Mouse (Mus musculus) heart, postnatal 0 days (tissue): Measurements from ENCODE around the gene Tgfb2. TPM values are rescaled to one million over a fixed set of nuclear protein-coding genes. Genes with fewer than 3 reads are reported as not detected.

Source experiments
- ATAC-seq: fragments of 200-750 bp; cut with Nextera tagmentation; 2 replicates; pipeline ENCODE4 v1.8.0; 2017; ENCODE audit warnings: low read depth, moderate number of reproducible peaks, moderate library complexity; ENCODE audit not compliant: insufficient read depth
- DNase-seq: peaks from one replicate; pipeline ENCODE4 v3.0.0-alpha.2; 2016; ENCODE audit warnings: low spot score
- H3K27ac ChIP-seq: fragments of 300-500 bp; sonication (generic); 2 replicates; pipeline ENCODE4 v1.5.1; 2014; ENCODE audit warnings: low read depth, mild to moderate bottlenecking
- H3K27me3 ChIP-seq: fragments of 300-500 bp; sonication (generic); 2 replicates; pipeline ENCODE4 v1.6.1; 2014; ENCODE audit warnings: low read length, mixed read lengths; ENCODE audit not compliant: control insufficient read depth, insufficient read depth
- H3K36me3 ChIP-seq: fragments of 300-500 bp; sonication (generic); replicated peaks from 2 replicates; pipeline ENCODE4 v1.6.1; 2014; ENCODE audit warnings: low read length, mixed read lengths; ENCODE audit not compliant: control insufficient read depth, insufficient read depth
- H3K4me1 ChIP-seq: fragments of 300-500 bp; sonication (generic); 2 replicates; pipeline ENCODE4 v1.6.1; 2014; ENCODE audit warnings: antibody characterized with exemption; ENCODE audit not compliant: control insufficient read depth, insufficient read depth
- H3K4me2 ChIP-seq: fragments of 300-500 bp; sonication (generic); 2 replicates; pipeline ENCODE4 v1.6.1; 2014; ENCODE audit warnings: low read depth, mild to moderate bottlenecking, low read length, moderate library complexity
- H3K4me3 ChIP-seq: fragments of 300-500 bp; sonication (generic); 2 replicates; pipeline ENCODE4 v1.5.1; 2014; ENCODE audit warnings: low read depth, low read length
- H3K9ac ChIP-seq: fragments of 300-500 bp; sonication (generic); replicated peaks from 2 replicates; pipeline ENCODE4 v1.6.1; 2014; ENCODE audit warnings: low read depth, low read length, mixed read lengths
- H3K9me3 ChIP-seq: fragments of 300-500 bp; sonication (generic); replicated peaks from 2 replicates; pipeline ENCODE4 v1.6.1; 2016; ENCODE audit warnings: low read length; ENCODE audit not compliant: control insufficient read depth
- CTCF ChIP-seq: IDR thresholded peaks from 2 replicates; pipeline ENCODE4 v1.5.1; 2016; ENCODE audit warnings: antibody characterized with exemption, control low read depth, low read depth
- EP300 ChIP-seq: IDR thresholded peaks from 2 replicates; pipeline ENCODE4 v1.6.1; 2016; ENCODE audit warnings: antibody characterized with exemption, low read depth
- WGBS: fragments of 180-500 bp; shearing (Covaris S2); extraction: QIAGEN DNeasy Blood & Tissue Kit; methylation state at CpG from one replicate; pipeline ENCODE4 v1.1.7; 2014; 5-methylcytosine and 5-hydroxymethylcytosine counted together
- polyA plus RNA-seq: library from polyadenylated mRNA; unstranded; fragments of >200 nt; fragmentation: Nextera tagmentation; extraction: Ambion mirVana; gene quantifications from 2 replicates; pipeline ENCODE4 v1.2.1, GENCODE M21; 2015
- total RNA-seq: library from RNA; depleted of rRNA; stranded (reverse); fragments of >200 nt; gene quantifications from 2 replicates; pipeline ENCODE4 v1.2.3, GENCODE M21; 2014; ENCODE audit warnings: low replicate concordance

The Tgfb2 gene
- total and polyA plus RNA-seq, 2 experiments from 2014 or later, result 17.7 to 19.9 TPM

DNA sequence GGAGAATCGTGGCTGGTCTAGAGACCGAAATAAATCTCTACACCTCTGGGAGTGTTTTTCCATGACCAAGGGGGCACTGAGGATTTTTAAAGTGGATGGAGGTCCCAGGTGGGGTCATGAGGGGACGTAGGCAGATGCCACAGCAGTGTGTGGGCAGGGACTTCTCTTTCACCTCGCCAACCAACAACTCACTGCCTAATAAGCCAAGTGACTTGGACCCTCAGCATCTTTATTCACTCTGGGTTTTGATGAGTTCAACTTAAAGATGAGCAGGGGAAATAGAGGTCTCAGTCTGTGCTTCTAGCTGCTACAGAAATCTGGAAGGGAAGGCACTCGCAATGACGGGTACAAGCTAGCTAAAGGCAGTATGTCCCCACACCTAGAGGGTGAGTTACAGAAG, 74.3 kb downstream of the Tgfb2 start:
- ATAC-seq (no peak), DNase-seq (no peak)
- 69% methylated on average over 6 of the region's 6 CpGs for WGBS
- Histone ChIP-seq H3K4me3 (no peak overlapping the region), H3K27me3 (no peaks in the 10 kb centered on the region), H3K27ac (peak overlapping the region; percentile 55; the same call in 1 of the 2 replicates), H3K4me2 (no peak overlapping the region; the same call in 1 of the 2 replicates), H3K4me1 (peaks cover 14% of the 10 kb centered on the region; the same call in 1 of the 2 replicates), H3K36me3 (peaks cover 5% of the 10 kb centered on the region; the same call in 1 of the 2 replicates), H3K9me3 (no peaks in the 10 kb centered on the region), H3K9ac (no peak overlapping the region)
- TF ChIP-seq EP300, result no peak
- TF ChIP-seq CTCF, result no peak

DNA sequence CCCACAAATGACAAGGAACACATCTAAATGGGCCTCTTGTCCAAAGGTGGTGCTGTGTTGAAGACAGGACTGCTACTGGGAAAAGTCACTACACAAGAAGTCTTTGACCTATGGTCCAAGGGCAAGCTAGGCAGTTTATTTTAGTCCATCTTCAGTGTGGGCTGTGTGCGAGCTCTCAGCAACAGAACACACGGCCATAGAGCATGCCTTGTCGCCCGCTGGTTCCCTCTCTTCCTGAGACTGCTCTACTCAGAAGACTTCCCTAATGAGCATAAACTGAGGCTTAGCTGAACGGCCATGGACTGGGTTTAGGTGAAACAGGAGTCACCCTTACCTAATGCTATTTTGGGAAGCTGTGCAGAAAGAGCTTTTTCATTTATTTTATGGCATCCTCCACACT, 74.8 kb downstream of the Tgfb2 start:
- Histone ChIP-seq H3K9ac (no peak overlapping the region), H3K9me3 (no peaks in the 10 kb centered on the region), H3K4me3 (no peak overlapping the region), H3K27me3 (no peaks in the 10 kb centered on the region), H3K27ac (peak overlapping the region; percentile 55), H3K4me1 (peaks cover 14% of the 10 kb centered on the region; the same call in 1 of the 2 replicates), H3K36me3 (peaks cover 5% of the 10 kb centered on the region; the same call in 1 of the 2 replicates), H3K4me2 (no peak overlapping the region; the same call in 1 of the 2 replicates)
- TF ChIP-seq CTCF (no peak), EP300 (no peak)
- WGBS, result 42% methylated on average over 5 of the region's 5 CpGs
- ATAC-seq, result peak; percentile 41; the same call in 1 of the 2 replicates
- DNase-seq, result no peak

GRCm38 (mm10) chr1:186627451-186627995, 78.3 kb downstream of the Tgfb2 start:
- TF ChIP-seq CTCF (no peak), EP300 (no peak)
- H3K9ac ChIP-seq, result no peak overlapping the region
- H3K9me3 ChIP-seq, result no peaks in the 10 kb centered on the region
- no peak overlapping the region for H3K27ac ChIP-seq
- H3K27me3 ChIP-seq, result no peaks in the 10 kb centered on the region
- no peak overlapping the region for H3K4me3 ChIP-seq
- H3K4me2 ChIP-seq, result no peak overlapping the region
- ATAC-seq (no peak), DNase-seq (no peak)
- H3K4me1 ChIP-seq, result peaks cover 14% of the 10 kb centered on the region; the same call in 1 of the 2 replicates
- 84% methylated on average over 7 of the region's 7 CpGs for WGBS
- H3K36me3 ChIP-seq, result peaks cover 5% of the 10 kb centered on the region; the same call in 1 of the 2 replicates

- no peak overlapping the region for H3K4me3 ChIP-seq
- H3K4me2 ChIP-seq, result no peak overlapping the region
- WGBS, result 89% methylated on average over 5 of the region's 5 CpGs
- 0 out of 2 replicates have a peak, but pooled peaks cover 5% of the 10 kb centered on the region for H3K36me3 ChIP-seq
- no peaks in the 10 kb centered on the region for H3K9me3 ChIP-seq
- ATAC-seq, result no peak
- no peak overlapping the region for H3K27ac ChIP-seq
- H3K9ac ChIP-seq, result no peak overlapping the region
- no peaks in the 10 kb centered on the region for H3K4me1 ChIP-seq
- no peak for DNase-seq
- TF ChIP-seq EP300 (no peak), CTCF (no peak)
- no peaks in the 10 kb centered on the region for H3K27me3 ChIP-seq
Measured at GRCm38 (mm10) chr1:186624474-186624873, 81.3 kb downstream of the Tgfb2 start.

GRCm38 (mm10) chr1:186621812-186622211, 84.0 kb downstream of the Tgfb2 start:
- WGBS, result 93% methylated on average over 3 of the region's 3 CpGs
- Histone ChIP-seq H3K36me3 (no peaks in the 10 kb centered on the region), H3K9me3 (no peaks in the 10 kb centered on the region), H3K27me3 (no peaks in the 10 kb centered on the region), H3K4me3 (no peak overlapping the region), H3K4me1 (no peaks in the 10 kb centered on the region), H3K27ac (no peak overlapping the region), H3K4me2 (no peak overlapping the region), H3K9ac (no peak overlapping the region)
- DNase-seq (no peak), ATAC-seq (no peak)
- no peak for TF ChIP-seq EP300
- no peak for TF ChIP-seq CTCF

- Histone ChIP-seq H3K4me3 (no peak overlapping the region), H3K9ac (no peak overlapping the region), H3K27me3 (no peaks in the 10 kb centered on the region), H3K36me3 (no peaks in the 10 kb centered on the region), H3K9me3 (no peaks in the 10 kb centered on the region), H3K4me1 (no peaks in the 10 kb centered on the region), H3K27ac (no peak overlapping the region), H3K4me2 (no peak overlapping the region)
- TF ChIP-seq CTCF, result no peak
- TF ChIP-seq EP300, result no peak
- DNase-seq, result no peak
- no peak for ATAC-seq
- 68% methylated on average over 6 of the region's 6 CpGs for WGBS
Measured at GRCm38 (mm10) chr1:186618285-186618684, 87.5 kb downstream of the Tgfb2 start.
